Mouse (Mus musculus): ENCODE measurements around the gene Trmt1. TPM values are rescaled to one million over a fixed set of nuclear protein-coding genes. Genes with fewer than 3 reads are reported as not detected.

Trmt1 gene
- 72.2 TPM for polyA plus RNA-seq (2017; shearing (Covaris generic))

DNA sequence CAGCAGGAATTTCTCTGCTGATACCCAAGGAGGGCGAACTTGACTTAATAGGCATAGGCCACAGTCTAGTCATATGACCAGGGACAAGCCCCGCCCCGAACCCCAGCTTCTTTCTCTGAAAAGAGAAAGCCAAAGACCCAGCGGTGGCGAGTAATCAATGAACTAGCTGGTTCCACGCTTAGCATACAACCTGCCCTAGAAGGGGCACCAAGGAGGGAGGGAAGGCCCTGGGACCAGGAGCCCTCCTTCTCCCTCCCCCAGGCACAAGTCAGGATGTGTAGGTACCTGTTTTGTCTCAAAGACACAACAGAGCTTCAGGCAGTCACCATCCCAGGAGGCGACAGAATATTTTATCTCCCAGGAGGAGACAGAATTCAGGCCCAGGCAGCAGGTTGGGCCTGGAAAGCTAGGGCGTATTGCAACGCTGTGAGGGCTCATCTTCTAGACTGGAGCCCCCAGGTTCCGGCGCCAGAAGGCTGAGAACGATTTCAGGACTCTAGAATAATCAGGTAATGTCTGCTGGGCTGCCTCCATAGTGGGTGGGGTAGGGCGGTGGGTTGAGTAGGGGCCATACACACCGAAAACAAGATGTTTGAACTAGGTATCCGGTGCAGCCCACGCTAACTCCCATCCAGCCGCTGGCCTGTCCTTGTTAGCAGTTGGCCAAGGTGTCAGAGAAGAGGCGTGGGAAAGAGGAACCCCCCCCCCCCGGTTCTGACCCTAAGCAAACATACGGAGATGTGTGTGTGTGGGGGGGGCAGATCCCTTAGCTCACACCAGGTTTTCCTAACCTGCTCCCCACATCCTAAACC is at the start of gene Trmt1:
TSS of gene Trmt1 (plus strand) at position 117 of the 812 bp plus-strand sequence.

DNA sequence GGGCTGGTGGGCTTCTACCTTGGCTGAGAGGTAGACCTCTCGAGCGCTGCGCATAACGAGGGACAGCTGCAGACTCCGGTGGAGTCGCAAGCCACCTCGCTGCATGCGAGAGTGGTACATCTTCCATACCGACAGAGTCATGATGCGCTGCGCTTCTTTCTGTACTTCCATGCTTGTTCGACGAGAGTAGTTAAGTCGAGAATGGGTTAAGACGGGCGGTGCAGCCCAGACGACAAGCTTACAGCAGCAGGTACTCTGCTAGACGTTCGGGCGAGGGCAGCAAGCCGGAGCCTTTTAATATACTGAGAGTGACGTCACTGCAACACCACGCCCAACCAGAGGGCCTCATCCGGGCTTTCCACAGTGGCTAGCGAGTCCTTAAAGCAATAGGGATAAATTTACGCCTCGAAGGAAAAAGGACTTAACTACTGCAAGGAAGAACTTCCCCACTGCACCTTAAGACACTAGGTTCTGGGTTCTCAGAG is 23.5 kb upstream of the Trmt1 start, which contains the start of gene Ier2:
TSS of gene Ier2 (minus strand) at position 272 of the 485 bp plus-strand sequence.

DNA sequence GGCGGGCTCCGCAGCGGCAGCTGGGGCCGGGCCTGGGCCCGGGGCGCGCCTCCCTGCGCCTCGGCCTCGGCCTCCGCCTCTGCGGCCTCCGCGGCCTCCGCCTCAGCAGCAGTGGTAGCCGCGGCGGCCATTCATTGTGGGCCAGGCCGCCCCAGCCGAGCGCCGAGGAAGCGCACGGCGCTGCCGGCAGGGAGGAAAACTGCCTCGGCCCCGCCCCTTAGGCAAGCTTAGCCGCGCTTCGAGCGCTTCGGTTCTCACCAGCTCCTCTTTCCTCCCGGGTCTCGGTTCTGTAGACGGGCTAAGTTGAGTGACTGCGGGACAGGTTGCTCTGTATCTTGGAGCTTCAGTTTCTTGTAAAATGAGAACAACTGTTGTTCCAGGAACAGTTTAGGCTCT is 1.6 kb downstream of the Trmt1 start, which contains the start of gene Nacc1:
TSS of gene Nacc1 (minus strand) at position 158 of the 396 bp plus-strand sequence.

GRCm38 (mm10) chr8:84700941-84701911 is 15.1 kb downstream of the Trmt1 start, which contains the start of gene Lyl1:
Gene Lyl1, plus strand, starts transcription at chr8:84701457.

DNA sequence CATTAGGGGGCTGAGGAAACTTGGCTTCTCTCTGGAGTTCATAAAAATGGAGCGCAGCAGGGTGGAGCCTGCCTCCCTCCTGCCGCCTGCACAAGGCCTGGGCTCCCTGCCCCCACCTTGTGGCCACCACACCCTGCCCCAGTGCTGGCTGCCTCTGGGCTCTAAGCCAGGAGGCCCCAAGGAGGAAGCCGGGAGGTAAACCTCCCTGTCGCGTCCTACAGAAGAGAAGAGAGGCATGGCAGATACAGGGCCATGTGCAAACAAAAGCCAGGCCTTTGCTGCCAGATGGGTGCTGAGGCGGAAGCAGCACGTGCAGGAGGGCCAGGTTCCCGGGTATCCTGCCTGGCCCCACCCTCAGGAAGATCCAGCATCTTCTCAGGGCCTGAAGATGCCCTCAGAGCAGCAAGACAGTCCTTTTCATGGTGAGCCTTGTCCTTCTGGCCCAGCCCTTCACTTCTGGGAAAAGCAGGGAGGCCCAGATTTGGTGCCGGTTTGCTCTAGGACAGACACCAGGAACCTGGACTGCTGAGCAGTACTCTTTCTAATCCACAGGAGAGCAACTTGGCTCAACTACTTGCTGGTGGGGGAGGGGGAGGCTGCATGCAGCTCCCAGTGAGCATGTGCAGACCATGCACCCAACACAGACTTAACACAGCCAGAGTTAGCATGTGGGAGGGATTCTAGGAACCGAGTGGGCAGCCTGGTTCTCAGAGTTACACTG is 36.9 kb downstream of the Trmt1 start, which contains the start of gene G430095P16Rik:
TSS of gene G430095P16Rik (plus strand) at position 158 of the 721 bp plus-strand sequence.

Other genes starting within 250 kb of the Trmt1 start
- 110 TPM for gene Ier2, start 23.5 kb upstream of the Trmt1 start, polyA plus RNA-seq (2017; shearing (Covaris generic))
- 2.4 TPM for gene Nacc1, start 1.6 kb downstream of the Trmt1 start, polyA plus RNA-seq (2017; shearing (Covaris generic))
- gene Lyl1, start 15.2 kb downstream of the Trmt1 start, polyA plus RNA-seq (2017; shearing (Covaris generic)): 0.40 TPM
- 35.6 TPM for gene G430095P16Rik, start 36.7 kb downstream of the Trmt1 start, polyA plus RNA-seq (2017; shearing (Covaris generic))
- 4.7 TPM for gene Nfix, start 114.0 kb downstream of the Trmt1 start, polyA plus RNA-seq (2017; shearing (Covaris generic))
- 7.8 TPM for gene Dand5, start 136.5 kb downstream of the Trmt1 start, polyA plus RNA-seq (2017; shearing (Covaris generic))
- 20.8 TPM for gene Gadd45gip1, start 145.2 kb downstream of the Trmt1 start, polyA plus RNA-seq (2017; shearing (Covaris generic))
- gene Rad23a, start 154.4 kb downstream of the Trmt1 start, polyA plus RNA-seq (2017; shearing (Covaris generic)): 200 TPM
- 494 TPM for gene Calr, start 160.6 kb downstream of the Trmt1 start, polyA plus RNA-seq (2017; shearing (Covaris generic))
- 110 TPM for gene Farsa, start 170.7 kb downstream of the Trmt1 start, polyA plus RNA-seq (2017; shearing (Covaris generic))
- 7.1 TPM for gene Syce2, start 185.8 kb downstream of the Trmt1 start, polyA plus RNA-seq (2017; shearing (Covaris generic))
- gene Gcdh, start 207.6 kb downstream of the Trmt1 start, polyA plus RNA-seq (2017; shearing (Covaris generic)): 38.4 TPM
- gene Klf1, start 215.6 kb downstream of the Trmt1 start, polyA plus RNA-seq (2017; shearing (Covaris generic)): 0.60 TPM
- gene Dnase2a, start 222.3 kb downstream of the Trmt1 start, polyA plus RNA-seq (2017; shearing (Covaris generic)): 22.3 TPM